In genomic region chrX:57325861-57326461, GRCm38 (mm10) we compare ENCODE assay signal across 8 mouse cellular contexts. TPM values are rescaled to one million over a fixed set of nuclear protein-coding genes. Genes with fewer than 3 reads are reported as not detected.
DNase-seq lines count a peak whose midpoint lies in the region; ATAC-seq and TF ChIP-seq lines count a peak whose summit lies in the region.

No protein-coding gene starts in this region.

- H3K4me3 ChIP-seq in heart, adult 2 months, result peak overlapping the region; percentile 62
- peak overlapping the region; percentile 51 for H3K4me3 ChIP-seq in lung, embryonic 16.5 days (ENCODE audit: low read length)

- peaks cover 3% of the 10 kb centered on the region for H3K4me1 ChIP-seq in heart, adult 2 months (ENCODE audit: control insufficient read depth, insufficient read depth, low read length)
- no peaks in the 10 kb centered on the region for H3K4me1 ChIP-seq in lung, embryonic 16.5 days (replicated peaks; ENCODE audit: control insufficient read depth, insufficient read depth, low read length)

- WGBS in heart, adult 2 months, result 15% methylated on average over 29 of the region's 29 CpGs
- WGBS in lung, embryonic 16.5 days, result 8% methylated on average over 23 of the region's 29 CpGs

- H3K27me3 ChIP-seq in heart, adult 2 months (ENCODE audit: control insufficient read depth, insufficient read depth, low read length), result no peaks in the 10 kb centered on the region
- no peaks in the 10 kb centered on the region for H3K27me3 ChIP-seq in lung, embryonic 16.5 days (ENCODE audit: control insufficient read depth, insufficient read depth, low read depth, low read length)

- no peaks in the 10 kb centered on the region for H3K36me3 ChIP-seq in heart, adult 2 months (ENCODE audit: control insufficient read depth, insufficient read depth, low read length)
- no peaks in the 10 kb centered on the region for H3K36me3 ChIP-seq in lung, embryonic 16.5 days (ENCODE audit: control insufficient read depth, insufficient read depth, low read length)

- H3K9ac ChIP-seq in heart, adult 2 months (ENCODE audit: low read depth, low read length), result peak overlapping the region; percentile 90
- peak overlapping the region; percentile 69 for H3K9ac ChIP-seq in lung, embryonic 16.5 days (ENCODE audit: low read length)

- no peak for TF ChIP-seq CTCF in heart, adult 2 months (IDR thresholded peaks at IDR 0.05)

- intact Hi-C loops in heart, adult 2 months (cut with DNase I), result loop anchor here (10.0 kb wide), 1 partner anchor 51 kb away; no protein-coding TSS in a partner anchor

- H3K4me2 ChIP-seq in lung, embryonic 16.5 days (ENCODE audit: low read depth, low read length), result peak overlapping the region; percentile 62

- TF ChIP-seq POLR2A in heart, adult 2 months (IDR thresholded peaks at IDR 0.05; ENCODE audit: insufficient read depth, low read depth, low read length), result peak; percentile 16; the same call in 1 of the 2 replicates

- H3K9me3 ChIP-seq in lung, embryonic 16.5 days (ENCODE audit: control insufficient read depth, low read length), result no peaks in the 10 kb centered on the region

- H3K79me2 ChIP-seq in heart, adult 2 months (replicated peaks; ENCODE audit: control insufficient read depth, insufficient read depth, low read length), result no peaks in the 10 kb centered on the region

- peak; percentile 9 for DNase-seq in embryo, embryonic 10 days (ENCODE audit: low spot score)
- no peak for DNase-seq in embryo, embryonic 10.5 days (ENCODE audit: low spot score)
- peak; percentile 19 to 22 for DNase-seq in cerebellum, postnatal 36 days
- DNase-seq in heart, adult 2 months, result peak; percentile 65 to 68
- peak; percentile 42 for DNase-seq in kidney, adult 18-20 months
- peak; percentile 57 for DNase-seq in ovary, postnatal 36 days (ENCODE audit: low spot score)

- peak overlapping the region; percentile 91 for H3K27ac ChIP-seq in heart, adult 2 months
- H3K27ac ChIP-seq in lung, embryonic 16.5 days (ENCODE audit: low read length), result peak overlapping the region; percentile 31; the same call in 1 of the 2 replicates

- TF ChIP-seq EP300 in heart, adult 2 months (IDR thresholded peaks at IDR 0.05; ENCODE audit: insufficient read depth, low read depth, low read length), result no peak

- ATAC-seq in lung, embryonic 16.5 days (ENCODE audit: low read depth), result peak; percentile 84
- no peak for ATAC-seq in CD4-positive, CD25-positive, alpha-beta regulatory T cell, adult 4 months

RNA-seq across cellular contexts. Expression of gene Arhgef6, which starts 12.6 kb away (rescaled TPM):
- total RNA-seq in heart, adult 2 months (2021), result 10 to 100 TPM; 61.5 to 64.2 TPM
- 38.2 and 82.1 TPM in 2 replicates for polyA plus RNA-seq in heart, adult 2 months (2012; rRNA removed)
- polyA plus RNA-seq in lung, embryonic 16.5 days (2015; fragmentation: Nextera tagmentation; extraction: Ambion mirVana), result 22.9 and 26.4 TPM in 2 replicates
- 100 to 1,000 TPM in 1 of 2 experiments, 10 to 100 TPM in 1; 80.3 to 107 TPM for polyA plus RNA-seq in CD4-positive, CD25-positive, alpha-beta regulatory T cell, adult 4 months (2017; shearing (Covaris generic))
